Mouse (Mus musculus): Measurements from ENCODE around the gene Rpl21. TPM values are rescaled to one million over a fixed set of nuclear protein-coding genes. Genes with fewer than 3 reads are reported as not detected.

Gene Rpl21
- polyA plus RNA-seq, 1 experiment = 16.3 TPM

- peaks cover 19% of the 10 kb centered on the region for H3K36me3 ChIP-seq (ENCODE audit: control insufficient read depth, insufficient read depth, low read length)
- no peak overlapping the region for H3K4me3 ChIP-seq (ENCODE audit: low read depth, low read length)
- H3K27ac ChIP-seq (ENCODE audit: insufficient read depth, low read depth, low read length) = no peak overlapping the region
- TF ChIP-seq POLR2A (IDR thresholded peaks at IDR 0.05; ENCODE audit: low read depth, low read length) = no peak
- TF ChIP-seq CTCF (IDR thresholded peaks at IDR 0.05; ENCODE audit: extremely low read depth, insufficient read length, insufficient replicate concordance, low read depth, low read length) = no peak
- peaks cover 5% of the 10 kb centered on the region for H3K4me1 ChIP-seq (ENCODE audit: control insufficient read depth, insufficient read depth, insufficient read length, low read length)
- H3K27me3 ChIP-seq (ENCODE audit: control insufficient read depth, insufficient read depth, low read length) = no peaks in the 10 kb centered on the region
- WGBS = 82% methylated on average over 5 of the region's 5 CpGs
These were observed 8.6 kb downstream of the Rpl21 start for GRCm38 (mm10) chr5:146841301-146841700.

- WGBS = 88% methylated on average over 4 of the region's 4 CpGs
- Histone ChIP-seq H3K36me3 (ENCODE audit: control insufficient read depth, insufficient read depth, low read length) (peaks cover 12% of the 10 kb centered on the region), H3K4me1 (ENCODE audit: control insufficient read depth, insufficient read depth, insufficient read length, low read length) (peaks cover 5% of the 10 kb centered on the region), H3K27ac (ENCODE audit: insufficient read depth, low read depth, low read length) (no peak overlapping the region), H3K4me3 (ENCODE audit: low read depth, low read length) (no peak overlapping the region), H3K27me3 (ENCODE audit: control insufficient read depth, insufficient read depth, low read length) (no peaks in the 10 kb centered on the region)
- TF ChIP-seq POLR2A (IDR thresholded peaks at IDR 0.05; ENCODE audit: low read depth, low read length) (no peak), CTCF (IDR thresholded peaks at IDR 0.05; ENCODE audit: extremely low read depth, insufficient read length, insufficient replicate concordance, low read depth, low read length) (no peak)
These were observed 9.3 kb downstream of the Rpl21 start for GRCm38 (mm10) chr5:146841996-146842395.

GRCm38 (mm10) chr5:146844301-146844941, 11.7 kb downstream of the Rpl21 start:
- TF ChIP-seq CTCF (IDR thresholded peaks at IDR 0.05; ENCODE audit: extremely low read depth, insufficient read length, insufficient replicate concordance, low read depth, low read length) = no peak
- Histone ChIP-seq H3K27me3 (ENCODE audit: control insufficient read depth, insufficient read depth, low read length) (no peaks in the 10 kb centered on the region), H3K36me3 (ENCODE audit: control insufficient read depth, insufficient read depth, low read length) (no peaks in the 10 kb centered on the region), H3K4me3 (ENCODE audit: low read depth, low read length) (peak overlapping the region; percentile 66), H3K4me1 (ENCODE audit: control insufficient read depth, insufficient read depth, insufficient read length, low read length) (peaks cover 5% of the 10 kb centered on the region), H3K27ac (ENCODE audit: insufficient read depth, low read depth, low read length) (no peak overlapping the region)
- WGBS = 25% methylated on average over 6 of the region's 6 CpGs

GRCm38 (mm10) chr5:146844945-146845365, 12.3 kb downstream of the Rpl21 start, which contains the start of gene Rasl11a:
Rasl11a (plus strand) TSS chr5:146845071.
- H3K27me3 ChIP-seq (ENCODE audit: control insufficient read depth, insufficient read depth, low read length) = no peaks in the 10 kb centered on the region
- peaks cover 5% of the 10 kb centered on the region for H3K4me1 ChIP-seq (ENCODE audit: control insufficient read depth, insufficient read depth, insufficient read length, low read length)
- WGBS = under 1% methylated on average over 40 of the region's 40 CpGs
- no peak; the same call in 1 of the 2 replicates for TF ChIP-seq CTCF (IDR thresholded peaks at IDR 0.05; ENCODE audit: extremely low read depth, insufficient read length, insufficient replicate concordance, low read depth, low read length)
- peak; percentile 64 for TF ChIP-seq POLR2A (IDR thresholded peaks at IDR 0.05; ENCODE audit: low read depth, low read length)
- peak within 1 kb of the TSS; percentile 8 for H3K27ac ChIP-seq (ENCODE audit: insufficient read depth, low read depth, low read length)
- H3K4me3 ChIP-seq (ENCODE audit: low read depth, low read length) = peak within 1 kb of the TSS; percentile 66
- H3K36me3 ChIP-seq (ENCODE audit: control insufficient read depth, insufficient read depth, low read length) = no peaks in the 10 kb centered on the region

GRCm38 (mm10) chr5:146846489-146846888, 13.8 kb downstream of the Rpl21 start:
- Histone ChIP-seq H3K4me1 (ENCODE audit: control insufficient read depth, insufficient read depth, insufficient read length, low read length) (peaks cover 5% of the 10 kb centered on the region), H3K36me3 (ENCODE audit: control insufficient read depth, insufficient read depth, low read length) (no peaks in the 10 kb centered on the region), H3K27ac (ENCODE audit: insufficient read depth, low read depth, low read length) (no peak overlapping the region), H3K27me3 (ENCODE audit: control insufficient read depth, insufficient read depth, low read length) (no peaks in the 10 kb centered on the region), H3K4me3 (ENCODE audit: low read depth, low read length) (peak overlapping the region; percentile 30; the same call in 1 of the 2 replicates)
- 36% methylated on average over 2 of the region's 2 CpGs for WGBS
- TF ChIP-seq CTCF (IDR thresholded peaks at IDR 0.05; ENCODE audit: extremely low read depth, insufficient read length, insufficient replicate concordance, low read depth, low read length) = no peak
- TF ChIP-seq POLR2A (IDR thresholded peaks at IDR 0.05; ENCODE audit: low read depth, low read length) = no peak

- Histone ChIP-seq H3K27me3 (ENCODE audit: control insufficient read depth, insufficient read depth, low read length) (no peaks in the 10 kb centered on the region; the same call in 1 of the 2 replicates), H3K4me1 (ENCODE audit: control insufficient read depth, insufficient read depth, insufficient read length, low read length) (peaks cover 5% of the 10 kb centered on the region), H3K36me3 (ENCODE audit: control insufficient read depth, insufficient read depth, low read length) (no peaks in the 10 kb centered on the region), H3K4me3 (ENCODE audit: low read depth, low read length) (no peak overlapping the region), H3K27ac (ENCODE audit: insufficient read depth, low read depth, low read length) (no peak overlapping the region)
- 85% methylated on average over 4 of the region's 4 CpGs for WGBS
- TF ChIP-seq POLR2A (IDR thresholded peaks at IDR 0.05; ENCODE audit: low read depth, low read length) (no peak), CTCF (IDR thresholded peaks at IDR 0.05; ENCODE audit: extremely low read depth, insufficient read length, insufficient replicate concordance, low read depth, low read length) (no peak)
These were observed 16.4 kb downstream of the Rpl21 start for GRCm38 (mm10) chr5:146848936-146849582.

- Histone ChIP-seq H3K4me1 (ENCODE audit: control insufficient read depth, insufficient read depth, insufficient read length, low read length) (no peaks in the 10 kb centered on the region), H3K4me3 (ENCODE audit: low read depth, low read length) (no peak overlapping the region), H3K27ac (ENCODE audit: insufficient read depth, low read depth, low read length) (no peak overlapping the region), H3K36me3 (ENCODE audit: control insufficient read depth, insufficient read depth, low read length) (no peaks in the 10 kb centered on the region), H3K27me3 (ENCODE audit: control insufficient read depth, insufficient read depth, low read length) (no peaks in the 10 kb centered on the region; the same call in 1 of the 2 replicates)
- no peak for TF ChIP-seq POLR2A (IDR thresholded peaks at IDR 0.05; ENCODE audit: low read depth, low read length)
- no peak for TF ChIP-seq CTCF (IDR thresholded peaks at IDR 0.05; ENCODE audit: extremely low read depth, insufficient read length, insufficient replicate concordance, low read depth, low read length)
- WGBS = 98% methylated on average over 3 of the region's 3 CpGs
These were observed 23.4 kb downstream of the Rpl21 start for GRCm38 (mm10) chr5:146856106-146856505.

Data from small intestine, adult 2 months (tissue).